Comparison of ENCODE assay signal across 11 mouse cellular contexts in the genomic region with DNA sequence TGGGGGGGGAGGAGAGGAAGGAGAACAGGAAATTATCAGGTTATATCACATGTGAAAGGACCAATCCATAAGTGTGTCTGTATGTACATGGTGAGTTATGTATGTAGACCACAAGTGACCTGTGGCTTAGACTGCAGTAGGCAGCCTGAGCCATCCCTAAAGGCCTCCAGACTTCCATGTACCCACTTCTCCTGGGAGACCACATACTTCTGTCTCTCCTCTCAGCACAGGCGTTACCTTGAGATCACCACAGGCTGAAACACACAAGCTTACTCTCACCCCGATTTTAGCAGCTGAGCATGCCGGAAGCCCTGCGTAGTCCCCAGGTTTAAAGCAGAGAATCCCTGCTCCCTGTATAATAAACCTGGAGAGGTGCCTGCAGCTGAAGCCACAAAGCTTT.
DNase-seq lines count a peak whose midpoint lies in the region; ATAC-seq and TF ChIP-seq lines count a peak whose summit lies in the region.
"Had no signal": no experiment of that assay in that cellular context is flagged by ENCODE, and none has a peak within 500 bp of the region (broad histone marks: within the 10 kb centered on the region; RNA-seq: fewer than 3 reads in every experiment).

No protein-coding gene starts in this region.

- TF ChIP-seq CTCF in midbrain, postnatal 0 days (IDR thresholded peaks at IDR 0.05) = no peak

- H3K9me3 ChIP-seq in midbrain, embryonic 10.5 days (replicated peaks) = no peaks in the 10 kb centered on the region
- H3K9me3 ChIP-seq in midbrain, postnatal 0 days (ENCODE audit: low read length) = no peaks in the 10 kb centered on the region
- H3K9me3 ChIP-seq in forebrain, embryonic 16.5 days (ENCODE audit: control insufficient read depth, low read length) = no peaks in the 10 kb centered on the region
- H3K9me3 ChIP-seq in limb, embryonic 13.5 days = no peaks in the 10 kb centered on the region
- H3K9me3 ChIP-seq: liver, embryonic 12.5 days had no signal

- H3K4me1 ChIP-seq in midbrain, embryonic 10.5 days = peaks cover 94% of the 10 kb centered on the region
- peaks cover 9% of the 10 kb centered on the region for H3K4me1 ChIP-seq in midbrain, postnatal 0 days (ENCODE audit: insufficient read depth, low read length)
- peaks cover 13% of the 10 kb centered on the region for H3K4me1 ChIP-seq in forebrain, embryonic 16.5 days (replicated peaks; ENCODE audit: control insufficient read depth, insufficient read depth, low read length)
- peaks cover 56% of the 10 kb centered on the region for H3K4me1 ChIP-seq in limb, embryonic 13.5 days

- H3K27me3 ChIP-seq in midbrain, embryonic 10.5 days (ENCODE audit: low read depth, poor library complexity, severe bottlenecking) = peaks cover 37% of the 10 kb centered on the region
- no peaks in the 10 kb centered on the region for H3K27me3 ChIP-seq in midbrain, postnatal 0 days (ENCODE audit: insufficient read depth, low read length)
- H3K27me3 ChIP-seq in forebrain, embryonic 16.5 days (replicated peaks; ENCODE audit: control insufficient read depth, insufficient read depth, low read length) = no peaks in the 10 kb centered on the region
- no peaks in the 10 kb centered on the region for H3K27me3 ChIP-seq in limb, embryonic 13.5 days
- H3K27me3 ChIP-seq: liver, embryonic 12.5 days had no signal

- no peak for ATAC-seq in midbrain, postnatal 0 days (ENCODE audit: low FRiP score)
- peak; percentile 6; the same call in 1 of the 2 replicates for ATAC-seq in forebrain, embryonic 16.5 days
- ATAC-seq in limb, embryonic 13.5 days (ENCODE audit: low FRiP score, low read depth) = no peak
- no peak for ATAC-seq in cerebellum, adult (ENCODE audit: insufficient number of reproducible peaks, low FRiP score, low TSS enrichment)
- ATAC-seq: liver, embryonic 12.5 days had no signal

- H3K36me3 ChIP-seq in midbrain, embryonic 10.5 days = no peaks in the 10 kb centered on the region
- H3K36me3 ChIP-seq in midbrain, postnatal 0 days (ENCODE audit: insufficient read depth, low read length) = no peaks in the 10 kb centered on the region
- H3K36me3 ChIP-seq in forebrain, embryonic 16.5 days (ENCODE audit: control insufficient read depth, insufficient read depth) = no peaks in the 10 kb centered on the region
- H3K36me3 ChIP-seq in limb, embryonic 13.5 days = no peaks in the 10 kb centered on the region
- H3K36me3 ChIP-seq: liver, embryonic 12.5 days had no signal

- peak overlapping the region; percentile 94 for H3K27ac ChIP-seq in midbrain, embryonic 10.5 days (replicated peaks)
- H3K27ac ChIP-seq in midbrain, postnatal 0 days (ENCODE audit: low read depth, low read length) = no peak overlapping the region; the same call in 1 of the 2 replicates
- H3K27ac ChIP-seq in forebrain, embryonic 16.5 days (ENCODE audit: low read length) = no peak overlapping the region
- peak overlapping the region; percentile 22; the same call in 1 of the 2 replicates for H3K27ac ChIP-seq in limb, embryonic 13.5 days
- H3K27ac ChIP-seq: liver, embryonic 12.5 days had no signal

- no peak overlapping the region for H3K4me2 ChIP-seq in midbrain, postnatal 0 days (ENCODE audit: low read depth, low read length, poor library complexity, severe bottlenecking)
- no peak overlapping the region for H3K4me2 ChIP-seq in forebrain, embryonic 16.5 days (ENCODE audit: low read length)
- H3K4me2 ChIP-seq in limb, embryonic 13.5 days (replicated peaks) = no peak overlapping the region
- H3K4me2 ChIP-seq: liver, embryonic 12.5 days had no signal

- DNase-seq in midbrain, embryonic 10.5 days (ENCODE audit: low spot score) = no peak
- no peak for DNase-seq in midbrain, postnatal 0 days (ENCODE audit: low spot score)
- DNase-seq in layer of hippocampus, postnatal 25 days (ENCODE audit: extremely low spot score in 1 of 2, low spot score in 1 of 2) = no peak
- no peak for DNase-seq in cerebellum, adult 11 months
- DNase-seq: gastrocnemius, postnatal 14 days; right cerebral cortex, postnatal 4 days; thymus, adult 18-20 months had no signal

- H3K9ac ChIP-seq in midbrain, postnatal 0 days (replicated peaks; ENCODE audit: low read length, poor library complexity, severe bottlenecking) = no peak overlapping the region
- no peak overlapping the region; the same call in 1 of the 2 replicates for H3K9ac ChIP-seq in forebrain, embryonic 16.5 days (replicated peaks; ENCODE audit: low read depth, low read length)
- no peak overlapping the region for H3K9ac ChIP-seq in limb, embryonic 13.5 days
- H3K9ac ChIP-seq: liver, embryonic 12.5 days had no signal

- H3K4me3 ChIP-seq in midbrain, embryonic 10.5 days = peak overlapping the region; percentile 25
- H3K4me3 ChIP-seq in midbrain, postnatal 0 days (ENCODE audit: low read depth, low read length) = no peak overlapping the region
- H3K4me3 ChIP-seq in forebrain, embryonic 16.5 days (replicated peaks; ENCODE audit: low read length) = no peak overlapping the region
- H3K4me3 ChIP-seq in limb, embryonic 13.5 days = no peak overlapping the region
- H3K4me3 ChIP-seq: liver, embryonic 12.5 days had no signal

- WGBS in midbrain, embryonic 10.5 days = 33% methylated on average over 4 of the region's 4 CpGs
- WGBS in midbrain, postnatal 0 days = 36% methylated on average over 4 of the region's 4 CpGs
- WGBS in forebrain, embryonic 16.5 days = 41% methylated on average over 4 of the region's 4 CpGs
- 57% methylated on average over 4 of the region's 4 CpGs for WGBS in limb, embryonic 13.5 days

Comparison
In these comparisons a context has a peak if more than half of its experiments do, and no peak if none do; other contexts are left out.
1. H3K27ac ChIP-seq: peak in midbrain, embryonic 10.5 days (single experiment) and limb, embryonic 13.5 days (single experiment); none in midbrain, postnatal 0 days (single experiment) and forebrain, embryonic 16.5 days (single experiment).